Mouse (Mus musculus): Measurements from ENCODE around the gene Rreb1. TPM values are rescaled to one million over a fixed set of nuclear protein-coding genes. Genes with fewer than 3 reads are reported as not detected.

The Rreb1 gene
- polyA plus RNA-seq, 1 experiment from 2014 or later, result 21.2 TPM

DNA sequence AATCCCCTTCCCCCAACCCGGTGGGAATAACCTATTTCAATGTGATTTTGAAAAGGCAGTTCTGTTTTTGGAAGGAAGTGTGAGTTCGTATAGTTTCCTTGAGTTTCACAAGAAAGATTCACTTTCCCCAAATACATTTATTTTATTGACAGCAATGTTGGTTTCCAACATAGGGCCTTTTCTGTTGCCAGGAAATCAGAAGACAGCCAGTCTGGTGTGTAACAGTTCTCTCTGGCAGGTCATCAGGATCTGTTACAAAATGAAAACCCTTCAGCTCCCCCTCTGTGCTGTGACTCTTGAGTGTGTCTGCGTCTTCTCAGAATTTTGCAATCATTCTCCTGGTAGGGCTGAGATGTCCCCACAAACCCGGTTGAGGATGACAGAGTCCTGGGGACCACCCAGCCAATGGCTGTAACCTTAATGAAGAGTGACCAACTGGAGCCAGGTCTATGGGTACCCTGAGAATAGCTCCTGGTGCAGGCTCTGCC, 146.3 kb downstream of the Rreb1 start:
- Histone ChIP-seq H3K4me1 (ENCODE audit: control insufficient read depth, insufficient read depth, low read length) (no peaks in the 10 kb centered on the region), H3K9ac (replicated peaks; ENCODE audit: low read depth, low read length) (no peak overlapping the region), H3K36me3 (ENCODE audit: control insufficient read depth, insufficient read depth, low read length) (peaks cover 43% of the 10 kb centered on the region)

DNA sequence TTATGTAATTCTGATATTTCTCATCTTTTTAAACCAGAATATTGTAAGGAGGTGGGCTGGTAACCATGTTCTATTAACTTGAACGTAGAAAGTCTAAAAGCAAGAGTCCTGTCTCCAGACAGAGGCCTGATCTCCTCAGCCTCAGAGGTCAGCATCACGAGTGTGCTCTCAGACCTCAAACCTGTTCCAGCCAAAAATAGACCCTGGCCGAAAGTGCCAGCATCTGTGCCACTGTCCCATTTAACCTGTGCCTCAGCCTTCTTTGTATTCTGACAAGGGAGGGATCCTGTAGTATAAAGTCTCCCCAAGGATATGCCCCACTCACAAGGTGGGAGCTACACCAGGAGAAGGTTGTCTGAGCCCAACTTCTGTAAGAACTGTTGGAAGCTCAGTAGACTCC, 148.2 kb downstream of the Rreb1 start:
- Histone ChIP-seq H3K36me3 (ENCODE audit: control insufficient read depth, insufficient read depth, low read length) (peaks cover 56% of the 10 kb centered on the region), H3K9ac (replicated peaks; ENCODE audit: low read depth, low read length) (no peak overlapping the region), H3K9me3 (ENCODE audit: control insufficient read depth, low read depth, low read length) (no peaks in the 10 kb centered on the region), H3K4me2 (replicated peaks; ENCODE audit: low read depth, low read length) (no peak overlapping the region), H3K27me3 (ENCODE audit: control insufficient read depth, insufficient read depth, low read length) (no peaks in the 10 kb centered on the region), H3K4me3 (ENCODE audit: low read depth, low read length) (no peak overlapping the region), H3K4me1 (ENCODE audit: control insufficient read depth, insufficient read depth, low read length) (no peaks in the 10 kb centered on the region), H3K27ac (ENCODE audit: low read length) (no peak overlapping the region)
- no peak for ATAC-seq (ENCODE audit: insufficient number of reproducible peaks, insufficient read depth, low FRiP score, low read depth)
- 89% methylated on average over 3 of the region's 3 CpGs for WGBS

More for the DNA sequence above, 146.3 kb downstream of the Rreb1 start:
- H3K9me3 ChIP-seq (ENCODE audit: control insufficient read depth, low read depth, low read length), result no peaks in the 10 kb centered on the region
- H3K4me2 ChIP-seq (replicated peaks; ENCODE audit: low read depth, low read length), result no peak overlapping the region
- no peaks in the 10 kb centered on the region for H3K27me3 ChIP-seq (ENCODE audit: control insufficient read depth, insufficient read depth, low read length)
- 59% methylated on average over 4 of the region's 4 CpGs for WGBS
- H3K27ac ChIP-seq (ENCODE audit: low read length), result no peak overlapping the region
- no peak overlapping the region for H3K4me3 ChIP-seq (ENCODE audit: low read depth, low read length)
- ATAC-seq (ENCODE audit: insufficient number of reproducible peaks, insufficient read depth, low FRiP score, low read depth), result no peak

DNA sequence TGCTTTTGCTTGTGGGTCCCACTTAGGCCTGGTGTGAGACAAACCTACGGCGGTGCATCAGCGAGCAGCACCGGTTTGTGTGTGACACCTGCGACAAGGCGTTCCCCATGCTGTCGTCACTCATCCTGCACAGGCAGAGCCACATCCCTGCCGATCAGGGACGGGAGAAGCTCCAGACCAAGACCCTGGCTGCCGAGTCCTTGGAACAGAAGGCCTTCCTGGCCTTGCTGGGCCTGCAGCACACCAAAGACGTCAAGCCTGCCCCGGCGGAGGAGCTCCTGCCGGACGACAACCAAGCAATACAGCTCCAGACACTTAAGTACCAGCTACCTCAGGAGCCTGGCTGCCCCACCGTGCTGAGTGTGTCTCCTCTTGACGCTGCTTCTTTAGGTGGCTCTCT, 151.3 kb downstream of the Rreb1 start:
- no peak overlapping the region for H3K4me3 ChIP-seq (ENCODE audit: low read depth, low read length)
- WGBS, result 89% methylated on average over 17 of the region's 17 CpGs
- H3K9me3 ChIP-seq (ENCODE audit: control insufficient read depth, low read depth, low read length), result no peaks in the 10 kb centered on the region
- no peak overlapping the region for H3K27ac ChIP-seq (ENCODE audit: low read length)
- no peak for ATAC-seq (ENCODE audit: insufficient number of reproducible peaks, insufficient read depth, low FRiP score, low read depth)
- no peak overlapping the region for H3K9ac ChIP-seq (replicated peaks; ENCODE audit: low read depth, low read length)
- no peak overlapping the region for H3K4me2 ChIP-seq (replicated peaks; ENCODE audit: low read depth, low read length)
- H3K4me1 ChIP-seq (ENCODE audit: control insufficient read depth, insufficient read depth, low read length), result no peaks in the 10 kb centered on the region
- H3K27me3 ChIP-seq (ENCODE audit: control insufficient read depth, insufficient read depth, low read length), result no peaks in the 10 kb centered on the region
- peaks cover 59% of the 10 kb centered on the region for H3K36me3 ChIP-seq (ENCODE audit: control insufficient read depth, insufficient read depth, low read length)

DNA sequence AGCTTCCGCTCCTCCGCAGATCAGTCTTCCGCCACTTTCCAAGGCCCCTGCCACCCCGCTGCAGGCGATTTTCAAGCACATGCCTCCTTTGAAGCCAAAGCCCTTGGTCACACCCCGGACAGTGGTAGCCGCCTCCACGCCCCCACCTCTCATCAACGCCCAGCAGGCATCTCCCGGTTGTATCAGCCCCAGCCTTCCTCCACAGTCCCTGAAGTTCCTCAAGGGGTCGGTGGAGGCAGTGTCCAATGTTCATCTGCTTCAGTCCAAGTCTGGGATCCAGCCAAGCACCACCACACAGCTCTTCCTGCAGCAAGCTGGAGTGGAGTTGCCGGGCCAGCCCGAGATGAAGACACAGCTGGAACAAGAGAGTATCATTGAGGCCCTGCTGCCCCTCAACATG, 151.9 kb downstream of the Rreb1 start:
- Histone ChIP-seq H3K27me3 (ENCODE audit: control insufficient read depth, insufficient read depth, low read length) (no peaks in the 10 kb centered on the region), H3K9ac (replicated peaks; ENCODE audit: low read depth, low read length) (no peak overlapping the region), H3K4me2 (replicated peaks; ENCODE audit: low read depth, low read length) (no peak overlapping the region), H3K4me1 (ENCODE audit: control insufficient read depth, insufficient read depth, low read length) (no peaks in the 10 kb centered on the region), H3K36me3 (ENCODE audit: control insufficient read depth, insufficient read depth, low read length) (peaks cover 63% of the 10 kb centered on the region), H3K9me3 (ENCODE audit: control insufficient read depth, low read depth, low read length) (no peaks in the 10 kb centered on the region), H3K27ac (ENCODE audit: low read length) (no peak overlapping the region), H3K4me3 (ENCODE audit: low read depth, low read length) (no peak overlapping the region)
- WGBS, result 82% methylated on average over 13 of the region's 13 CpGs
- no peak for ATAC-seq (ENCODE audit: insufficient number of reproducible peaks, insufficient read depth, low FRiP score, low read depth)

DNA sequence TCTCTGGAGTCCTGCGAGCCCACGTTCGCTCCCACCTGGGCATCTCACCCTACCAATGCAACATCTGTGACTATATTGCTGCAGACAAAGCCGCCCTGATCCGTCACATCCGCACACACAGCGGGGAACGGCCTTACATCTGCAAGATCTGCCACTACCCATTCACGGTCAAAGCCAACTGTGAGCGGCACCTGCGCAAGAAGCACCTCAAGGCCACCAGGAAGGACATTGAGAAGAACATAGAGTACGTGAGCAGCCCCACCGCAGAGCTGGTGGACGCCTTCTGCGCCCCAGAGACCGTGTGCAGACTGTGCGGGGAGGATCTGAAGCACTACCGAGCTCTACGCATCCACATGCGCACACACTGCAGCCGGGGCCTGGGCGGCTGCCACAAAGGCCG, 152.4 kb downstream of the Rreb1 start:
- Histone ChIP-seq H3K27me3 (ENCODE audit: control insufficient read depth, insufficient read depth, low read length) (no peaks in the 10 kb centered on the region), H3K4me2 (replicated peaks; ENCODE audit: low read depth, low read length) (no peak overlapping the region), H3K9ac (replicated peaks; ENCODE audit: low read depth, low read length) (no peak overlapping the region), H3K4me1 (ENCODE audit: control insufficient read depth, insufficient read depth, low read length) (no peaks in the 10 kb centered on the region), H3K27ac (ENCODE audit: low read length) (no peak overlapping the region), H3K4me3 (ENCODE audit: low read depth, low read length) (no peak overlapping the region), H3K36me3 (ENCODE audit: control insufficient read depth, insufficient read depth, low read length) (peaks cover 67% of the 10 kb centered on the region), H3K9me3 (ENCODE audit: control insufficient read depth, low read depth, low read length) (no peaks in the 10 kb centered on the region)
- no peak for ATAC-seq (ENCODE audit: insufficient number of reproducible peaks, insufficient read depth, low FRiP score, low read depth)
- WGBS, result 95% methylated on average over 23 of the region's 23 CpGs

DNA sequence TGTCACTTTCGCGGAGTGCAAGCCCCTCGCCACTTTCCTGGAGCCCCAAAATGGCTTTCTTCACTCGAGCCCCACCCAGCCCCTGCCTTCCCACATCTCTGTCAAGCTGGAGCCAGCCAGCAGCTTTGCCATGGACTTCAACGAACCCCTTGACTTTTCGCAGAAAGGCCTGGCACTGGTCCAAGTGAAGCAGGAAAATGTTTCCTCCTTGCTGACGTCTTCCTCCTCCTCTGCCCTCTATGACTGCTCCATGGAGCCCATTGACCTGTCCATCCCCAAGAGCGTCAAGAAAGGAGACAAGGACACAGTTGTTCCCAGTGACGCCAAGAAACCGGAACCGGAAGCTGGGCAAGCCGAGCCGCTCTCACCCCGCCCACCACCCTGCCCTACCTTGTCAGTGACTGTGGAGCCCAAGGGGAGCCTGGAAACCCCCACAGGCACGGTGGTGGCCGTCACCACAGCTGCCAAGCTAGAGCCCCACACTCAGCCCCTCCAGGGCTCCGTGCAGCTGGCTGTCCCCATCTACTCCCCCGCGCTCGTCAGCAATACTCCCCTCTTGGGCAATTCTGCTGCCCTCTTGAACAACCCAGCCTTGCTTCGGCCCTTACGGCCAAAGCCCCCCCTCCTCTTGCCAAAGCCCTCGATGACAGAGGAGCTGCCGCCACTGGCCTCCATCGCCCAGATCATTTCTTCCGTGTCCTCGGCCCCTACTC, 153.2 kb downstream of the Rreb1 start:
- peaks cover 68% of the 10 kb centered on the region for H3K36me3 ChIP-seq (ENCODE audit: control insufficient read depth, insufficient read depth, low read length)

DNA sequence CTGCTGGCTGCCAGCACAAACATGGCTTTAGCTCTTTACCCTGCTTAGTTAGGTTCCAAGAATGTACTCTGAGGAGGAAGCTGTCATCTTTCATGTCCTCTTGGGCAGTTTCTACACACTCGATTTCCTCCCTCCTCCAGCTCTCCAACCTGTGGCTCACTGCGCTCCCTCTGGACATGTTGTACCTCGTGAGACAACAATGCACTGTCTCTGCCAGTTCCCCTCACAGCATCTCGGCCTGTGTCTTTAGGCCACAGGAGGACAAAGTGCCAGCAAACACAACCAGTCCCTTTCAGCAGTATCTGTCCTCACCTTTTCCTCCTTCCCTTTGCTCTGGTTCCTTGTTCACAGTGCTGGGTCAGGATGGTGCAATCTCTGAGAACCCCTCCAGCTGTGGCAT, 155.9 kb downstream of the Rreb1 start:
- no peak overlapping the region for H3K9ac ChIP-seq (replicated peaks; ENCODE audit: low read depth, low read length)
- no peak for ATAC-seq (ENCODE audit: insufficient number of reproducible peaks, insufficient read depth, low FRiP score, low read depth)
- WGBS, result 82% methylated on average over 4 of the region's 4 CpGs
- H3K27ac ChIP-seq (ENCODE audit: low read length), result no peak overlapping the region
- no peaks in the 10 kb centered on the region for H3K27me3 ChIP-seq (ENCODE audit: control insufficient read depth, insufficient read depth, low read length)
- H3K4me1 ChIP-seq (ENCODE audit: control insufficient read depth, insufficient read depth, low read length), result no peaks in the 10 kb centered on the region
- H3K4me2 ChIP-seq (replicated peaks; ENCODE audit: low read depth, low read length), result no peak overlapping the region
- H3K9me3 ChIP-seq (ENCODE audit: control insufficient read depth, low read depth, low read length), result no peaks in the 10 kb centered on the region
- no peak overlapping the region for H3K4me3 ChIP-seq (ENCODE audit: low read depth, low read length)
- peaks cover 57% of the 10 kb centered on the region for H3K36me3 ChIP-seq (ENCODE audit: control insufficient read depth, insufficient read depth, low read length)

More for the DNA sequence above, 153.2 kb downstream of the Rreb1 start:
- Histone ChIP-seq H3K4me3 (ENCODE audit: low read depth, low read length) (no peak overlapping the region), H3K4me1 (ENCODE audit: control insufficient read depth, insufficient read depth, low read length) (no peaks in the 10 kb centered on the region), H3K27me3 (ENCODE audit: control insufficient read depth, insufficient read depth, low read length) (no peaks in the 10 kb centered on the region), H3K27ac (ENCODE audit: low read length) (no peak overlapping the region), H3K9me3 (ENCODE audit: control insufficient read depth, low read depth, low read length) (no peaks in the 10 kb centered on the region), H3K4me2 (replicated peaks; ENCODE audit: low read depth, low read length) (no peak overlapping the region), H3K9ac (replicated peaks; ENCODE audit: low read depth, low read length) (no peak overlapping the region)
- ATAC-seq (ENCODE audit: insufficient number of reproducible peaks, insufficient read depth, low FRiP score, low read depth), result no peak; the same call in 1 of the 2 replicates
- 76% methylated on average over 27 of the region's 27 CpGs for WGBS

DNA sequence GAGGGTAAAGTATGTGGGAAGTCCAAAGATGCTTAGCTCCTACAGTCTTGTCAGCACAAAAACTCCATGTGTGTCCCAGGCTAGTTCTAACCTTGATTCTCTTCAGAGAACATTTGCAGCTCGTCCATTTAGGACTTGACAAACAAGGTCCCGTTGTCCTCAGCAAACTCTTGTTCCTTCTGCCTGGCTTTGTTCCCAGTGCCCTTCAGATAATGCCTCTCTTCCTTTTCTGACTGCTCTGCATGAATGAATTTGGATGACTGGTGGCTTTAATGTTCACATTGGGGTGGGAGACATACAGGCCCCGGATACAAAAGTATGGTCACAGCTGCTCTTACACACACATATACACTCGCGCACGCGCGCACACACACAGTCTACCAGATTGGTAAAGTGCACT, 156.7 kb downstream of the Rreb1 start:
- H3K4me3 ChIP-seq (ENCODE audit: low read depth, low read length), result no peak overlapping the region
- H3K36me3 ChIP-seq (ENCODE audit: control insufficient read depth, insufficient read depth, low read length), result peaks cover 49% of the 10 kb centered on the region
- H3K4me1 ChIP-seq (ENCODE audit: control insufficient read depth, insufficient read depth, low read length), result no peaks in the 10 kb centered on the region
- no peaks in the 10 kb centered on the region for H3K27me3 ChIP-seq (ENCODE audit: control insufficient read depth, insufficient read depth, low read length)
- no peak overlapping the region for H3K9ac ChIP-seq (replicated peaks; ENCODE audit: low read depth, low read length)
- ATAC-seq (ENCODE audit: insufficient number of reproducible peaks, insufficient read depth, low FRiP score, low read depth), result no peak
- H3K4me2 ChIP-seq (replicated peaks; ENCODE audit: low read depth, low read length), result no peak overlapping the region
- WGBS, result 72% methylated on average over 8 of the region's 8 CpGs
- no peak overlapping the region for H3K27ac ChIP-seq (ENCODE audit: low read length)
- no peaks in the 10 kb centered on the region for H3K9me3 ChIP-seq (ENCODE audit: control insufficient read depth, low read depth, low read length)

DNA sequence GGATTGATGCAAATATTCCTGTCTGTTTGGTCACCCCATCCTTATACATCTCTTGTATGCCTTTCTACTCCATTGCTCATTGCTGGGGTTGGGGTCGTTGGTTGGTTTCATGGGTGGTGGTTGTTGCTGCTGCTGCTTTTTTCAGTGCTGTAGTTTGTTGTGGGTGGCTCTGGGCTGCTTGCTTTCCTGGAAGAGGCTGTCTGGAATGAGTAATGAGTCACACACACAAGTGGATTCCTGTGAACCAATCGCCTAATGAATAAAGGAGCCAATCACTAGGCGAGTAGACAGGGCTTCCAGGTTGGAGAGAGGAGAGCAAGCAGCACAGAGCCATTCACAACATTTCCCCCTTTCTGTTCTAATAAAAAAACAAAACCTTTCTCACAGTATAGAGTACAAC, 158.2 kb downstream of the Rreb1 start:
- Histone ChIP-seq H3K27me3 (ENCODE audit: control insufficient read depth, insufficient read depth, low read length) (no peaks in the 10 kb centered on the region), H3K4me2 (replicated peaks; ENCODE audit: low read depth, low read length) (no peak overlapping the region), H3K4me1 (ENCODE audit: control insufficient read depth, insufficient read depth, low read length) (0 out of 2 replicates have a peak, but pooled peaks cover 2% of the 10 kb centered on the region), H3K27ac (ENCODE audit: low read length) (no peak overlapping the region), H3K9ac (replicated peaks; ENCODE audit: low read depth, low read length) (no peak overlapping the region), H3K36me3 (ENCODE audit: control insufficient read depth, insufficient read depth, low read length) (peaks cover 39% of the 10 kb centered on the region), H3K9me3 (ENCODE audit: control insufficient read depth, low read depth, low read length) (no peaks in the 10 kb centered on the region), H3K4me3 (ENCODE audit: low read depth, low read length) (no peak overlapping the region)
- no peak for ATAC-seq (ENCODE audit: insufficient number of reproducible peaks, insufficient read depth, low FRiP score, low read depth)
- 84% methylated on average over 3 of the region's 3 CpGs for WGBS

Measured in stomach, embryonic 14.5 days (tissue).